Mouse (Mus musculus): ENCODE measurements around the gene Tagln2. TPM values are rescaled to one million over a fixed set of nuclear protein-coding genes. Genes with fewer than 3 reads are reported as not detected.

Tagln2 gene
- total and polyA plus RNA-seq, 3 experiments, result 100 to 581 (median 332) TPM

DNA sequence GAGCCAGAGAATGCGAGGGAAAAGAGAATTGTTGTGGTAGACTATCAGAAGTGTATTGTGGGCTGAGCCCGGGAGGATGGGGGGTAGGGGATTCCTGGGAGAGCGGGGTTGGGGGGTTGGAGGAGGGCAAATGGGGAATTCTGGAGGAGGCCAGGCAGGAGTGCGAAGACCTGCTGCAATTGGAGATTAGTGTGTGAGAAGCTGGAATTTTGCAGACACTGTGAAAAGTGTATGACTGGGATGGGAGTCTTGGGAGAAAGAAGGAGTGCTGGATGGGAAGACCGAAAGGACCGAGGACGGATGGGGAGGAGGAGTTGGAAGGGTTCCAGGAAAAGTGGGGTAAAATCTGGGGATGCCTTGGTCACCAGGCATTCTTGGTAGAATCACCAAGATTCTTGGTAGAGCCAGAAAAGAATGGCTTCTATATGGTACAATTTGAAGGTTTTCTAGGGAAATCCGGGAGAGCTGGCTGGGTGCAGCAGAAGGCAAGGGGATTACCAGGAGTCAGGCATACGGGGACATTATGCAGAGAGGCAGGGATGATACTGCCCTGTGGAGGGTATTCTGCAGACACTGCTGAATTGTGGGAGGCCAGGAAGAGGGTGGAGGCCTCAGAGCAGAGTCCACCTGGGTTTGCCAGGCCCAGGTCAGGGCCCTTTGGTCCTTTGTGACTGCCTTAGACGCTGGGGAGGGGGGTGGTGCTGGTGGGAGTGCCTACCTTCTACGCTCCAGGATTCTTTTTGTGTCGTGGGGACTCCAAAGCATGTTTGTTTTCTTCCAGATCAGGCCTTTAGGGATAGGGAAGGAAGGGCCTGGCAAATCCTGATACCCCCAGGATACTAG is 17.1 kb upstream of the Tagln2 start:
- H3K36me3 ChIP-seq (ENCODE audit: control insufficient read depth in 1 of 2, insufficient read depth in 2 of 2, low read length in 2 of 2), result no peaks in the 10 kb centered on the region
- no peak for TF ChIP-seq MAZ (IDR thresholded peaks at IDR 0.05; ENCODE audit: low read depth, low read length)
- no peak for TF ChIP-seq ZC3H11A (IDR thresholded peaks at IDR 0.05; ENCODE audit: low read depth, low read length)
- H3K27me3 ChIP-seq (ENCODE audit: control insufficient read depth in 1 of 2, insufficient read depth in 2 of 2, low read length in 2 of 2), result peaks cover 4 to 10% of the 10 kb centered on the region in 2 experiments; a peak in 3 of 4 replicates
- DNase-seq (ENCODE audit: low read depth, low spot score), result no peak
- H3K27ac ChIP-seq (ENCODE audit: control insufficient read depth, low read depth, low read length), result no peak overlapping the region
- no peak overlapping the region for H3K9ac ChIP-seq (ENCODE audit: control insufficient read depth, low read depth, low read length, poor library complexity, severe bottlenecking)
- no peaks in the 10 kb centered on the region for H3K9me3 ChIP-seq (replicated peaks; ENCODE audit: insufficient read depth, low read length)
- H3K79me2 ChIP-seq (ENCODE audit: control insufficient read depth, insufficient read depth, low read length, poor library complexity), result no peaks in the 10 kb centered on the region
- peaks cover 0 to 3% of the 10 kb centered on the region in 2 experiments; a peak in 1 of 4 replicates for H3K4me1 ChIP-seq (ENCODE audit: control insufficient read depth in 1 of 2, insufficient read depth in 2 of 2, low read length in 2 of 2)
- no peak overlapping the region for H3K4me3 ChIP-seq (ENCODE audit: control insufficient read depth in 1 of 2, insufficient read depth in 1 of 2, low read depth in 2 of 2, low read length in 2 of 2)

DNA sequence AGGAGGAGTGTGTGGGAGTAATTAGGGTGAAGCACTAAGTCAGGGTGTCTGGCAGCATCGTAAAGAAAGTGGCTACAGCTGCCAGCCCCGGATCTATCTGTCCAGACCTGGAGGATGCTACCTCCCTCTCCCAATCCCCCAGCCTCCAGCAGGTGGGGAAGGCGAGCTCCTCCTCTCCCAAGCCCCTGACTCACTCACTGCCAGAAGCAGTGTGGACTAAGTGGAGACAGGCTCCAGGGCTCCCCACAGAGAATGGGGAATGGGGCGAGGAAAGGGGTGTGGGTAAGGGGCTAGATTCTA is 16.5 kb upstream of the Tagln2 start:
- H3K36me3 ChIP-seq (ENCODE audit: control insufficient read depth in 1 of 2, insufficient read depth in 2 of 2, low read length in 2 of 2), result no peaks in the 10 kb centered on the region
- H3K9me3 ChIP-seq (replicated peaks; ENCODE audit: insufficient read depth, low read length), result no peaks in the 10 kb centered on the region
- no peak for DNase-seq (ENCODE audit: low read depth, low spot score)
- no peak for TF ChIP-seq RAD21 (IDR thresholded peaks at IDR 0.05; ENCODE audit: low read depth, low read length)
- TF ChIP-seq JUND (IDR thresholded peaks at IDR 0.05; ENCODE audit: low read depth, low read length), result no peak
- TF ChIP-seq MEF2A (IDR thresholded peaks at IDR 0.05; ENCODE audit: extremely low read depth, insufficient replicate concordance, low read depth, low read length, poor library complexity, severe bottlenecking), result no peak
- TF ChIP-seq POLR2AphosphoS2 (IDR thresholded peaks at IDR 0.05; ENCODE audit: low read length), result no peak
- no peak for TF ChIP-seq GATA1 (IDR thresholded peaks at IDR 0.05; ENCODE audit: low read depth, low read length)
- no peak for TF ChIP-seq NRF1 (IDR thresholded peaks at IDR 0.05; ENCODE audit: insufficient read depth, low read depth, low read length, poor library complexity, severe bottlenecking)
- no peak for TF ChIP-seq CHD2 (IDR thresholded peaks at IDR 0.05; ENCODE audit: low read length)
- no peak for TF ChIP-seq E2F4 (IDR thresholded peaks at IDR 0.05; ENCODE audit: borderline replicate concordance, low read depth, low read length)
- no peak for TF ChIP-seq MAX (IDR thresholded peaks at IDR 0.05; ENCODE audit: low read length)
- TF ChIP-seq MAFK (IDR thresholded peaks at IDR 0.05; ENCODE audit: borderline replicate concordance, low read depth, low read length), result no peak
- H3K4me1 ChIP-seq (ENCODE audit: control insufficient read depth in 1 of 2, insufficient read depth in 2 of 2, low read length in 2 of 2), result peaks cover 0 to 3% of the 10 kb centered on the region in 2 experiments; a peak in 1 of 4 replicates
- H3K4me3 ChIP-seq (ENCODE audit: control insufficient read depth in 1 of 2, insufficient read depth in 1 of 2, low read depth in 2 of 2, low read length in 2 of 2), result no peak overlapping the region
- no peak overlapping the region for H3K9ac ChIP-seq (ENCODE audit: control insufficient read depth, low read depth, low read length, poor library complexity, severe bottlenecking)
- peaks cover 4 to 12% of the 10 kb centered on the region in 2 experiments; a peak in 3 of 4 replicates for H3K27me3 ChIP-seq (ENCODE audit: control insufficient read depth in 1 of 2, insufficient read depth in 2 of 2, low read length in 2 of 2)
- H3K27ac ChIP-seq (ENCODE audit: control insufficient read depth, low read depth, low read length), result no peak overlapping the region
- H3K79me2 ChIP-seq (ENCODE audit: control insufficient read depth, insufficient read depth, low read length, poor library complexity), result no peaks in the 10 kb centered on the region

DNA sequence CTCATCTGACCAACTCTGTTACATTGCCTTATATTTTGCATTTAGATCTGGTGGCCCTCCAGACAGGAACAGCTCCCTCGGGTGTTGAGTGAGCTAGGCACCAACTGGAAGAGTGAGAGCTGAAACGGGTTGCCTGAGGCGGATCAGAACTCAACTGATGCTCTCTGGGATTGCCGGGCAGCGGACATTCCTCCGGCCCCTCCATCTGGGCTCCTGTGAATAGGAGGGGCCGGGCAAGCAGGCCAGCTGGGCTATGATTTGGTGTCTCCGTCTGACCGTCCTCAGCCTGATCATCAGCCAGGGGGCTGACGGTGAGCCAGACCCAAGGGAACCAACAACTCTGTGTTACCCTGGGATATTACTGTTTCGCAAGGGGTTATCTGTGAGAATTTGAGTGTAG is 15.6 kb upstream of the Tagln2 start:
- H3K9me3 ChIP-seq (replicated peaks; ENCODE audit: insufficient read depth, low read length), result no peaks in the 10 kb centered on the region
- no peak for DNase-seq (ENCODE audit: low read depth, low spot score)
- H3K4me3 ChIP-seq (ENCODE audit: control insufficient read depth in 1 of 2, insufficient read depth in 1 of 2, low read depth in 2 of 2, low read length in 2 of 2), result no peak overlapping the region
- H3K4me1 ChIP-seq (ENCODE audit: control insufficient read depth in 1 of 2, insufficient read depth in 2 of 2, low read length in 2 of 2), result peaks cover 0 to 3% of the 10 kb centered on the region in 2 experiments; a peak in 1 of 4 replicates
- no peaks in the 10 kb centered on the region for H3K79me2 ChIP-seq (ENCODE audit: control insufficient read depth, insufficient read depth, low read length, poor library complexity)
- H3K9ac ChIP-seq (ENCODE audit: control insufficient read depth, low read depth, low read length, poor library complexity, severe bottlenecking), result no peak overlapping the region
- no peaks in the 10 kb centered on the region for H3K36me3 ChIP-seq (ENCODE audit: control insufficient read depth in 1 of 2, insufficient read depth in 2 of 2, low read length in 2 of 2)
- H3K27ac ChIP-seq (ENCODE audit: control insufficient read depth, low read depth, low read length), result no peak overlapping the region
- peaks cover 4 to 12% of the 10 kb centered on the region in 2 experiments; a peak in 3 of 4 replicates for H3K27me3 ChIP-seq (ENCODE audit: control insufficient read depth in 1 of 2, insufficient read depth in 2 of 2, low read length in 2 of 2)
- TF ChIP-seq SMC3 (IDR thresholded peaks at IDR 0.05; ENCODE audit: low read depth, low read length) (no peak), MAFK (IDR thresholded peaks at IDR 0.05; ENCODE audit: borderline replicate concordance, low read depth, low read length) (no peak), UBTF (IDR thresholded peaks at IDR 0.05; ENCODE audit: borderline replicate concordance, insufficient read depth, low read depth, low read length) (no peak), KAT2A (conservative IDR thresholded peaks at IDR 0.05; ENCODE audit: low read depth, low read length) (no peak), CTCF (IDR thresholded peaks at IDR 0.05 in 2 of 3, conservative IDR thresholded peaks at IDR 0.05 in 1 of 3; ENCODE audit: control insufficient read depth in 1 of 3, insufficient read depth in 1 of 3, low read depth in 2 of 3, low read length in 3 of 3, poor library complexity in 1 of 3, severe bottlenecking in 1 of 3) (no peak), MEF2A (IDR thresholded peaks at IDR 0.05; ENCODE audit: extremely low read depth, insufficient replicate concordance, low read depth, low read length, poor library complexity, severe bottlenecking) (no peak), JUND (IDR thresholded peaks at IDR 0.05; ENCODE audit: low read depth, low read length) (no peak), USF2 (IDR thresholded peaks at IDR 0.05; ENCODE audit: borderline replicate concordance in 1 of 2, insufficient read depth in 1 of 2, low read depth in 1 of 2, low read length in 2 of 2) (no peak), TAL1 (IDR thresholded peaks at IDR 0.05; ENCODE audit: low read length) (no peak), POLR2AphosphoS2 (IDR thresholded peaks at IDR 0.05; ENCODE audit: low read length) (no peak)

All from MEL (cell line).